Comparison of ENCODE assay signal across 8 mouse cellular contexts in the genomic region with DNA sequence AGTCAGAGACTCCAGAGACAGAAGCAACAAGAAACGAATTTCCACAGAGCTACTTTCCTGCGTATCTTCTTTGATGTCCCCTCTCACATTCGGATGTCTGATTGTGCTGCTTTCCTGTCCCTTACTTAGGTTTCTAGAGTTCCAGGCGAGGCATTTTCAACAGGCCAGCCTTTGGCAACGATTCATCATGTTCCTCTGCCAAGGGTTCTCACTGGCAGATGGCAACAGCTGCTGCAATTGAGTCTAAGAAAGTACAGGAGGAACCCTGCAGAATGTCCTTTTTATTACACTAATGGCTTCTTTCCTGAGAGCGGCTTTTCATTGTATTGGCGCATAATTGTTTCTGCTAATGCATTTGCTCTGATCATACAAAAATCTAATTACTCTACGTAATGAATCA.
DNase-seq lines count a peak whose midpoint lies in the region; ATAC-seq lines count a peak whose summit lies in the region.

No protein-coding gene starts in this region.

- H3K36me3 ChIP-seq in kidney, embryonic 15.5 days, result no peaks in the 10 kb centered on the region

- intact Hi-C loops in heart, postnatal 14 days (cut with DNase I), result no loop called here

- no peaks in the 10 kb centered on the region for H3K9me3 ChIP-seq in kidney, embryonic 15.5 days (replicated peaks)

- H3K27ac ChIP-seq in kidney, embryonic 15.5 days, result no peak overlapping the region

- H3K4me2 ChIP-seq in kidney, embryonic 15.5 days, result no peak overlapping the region

- 0 out of 2 replicates have a peak, but pooled peaks cover 5% of the 10 kb centered on the region for H3K4me1 ChIP-seq in kidney, embryonic 15.5 days

- H3K9ac ChIP-seq in kidney, embryonic 15.5 days, result no peak overlapping the region

- no peak for ATAC-seq in kidney, embryonic 15.5 days (replicated peaks; ENCODE audit: low FRiP score)

- 55% methylated on average over 8 of the region's 8 CpGs for WGBS in kidney, embryonic 15.5 days

- no peak overlapping the region for H3K4me3 ChIP-seq in kidney, embryonic 15.5 days (replicated peaks)

- no peaks in the 10 kb centered on the region for H3K27me3 ChIP-seq in kidney, embryonic 15.5 days

- peak; percentile 17 for DNase-seq in kidney, adult 11 months
- peak; percentile 24 for DNase-seq in NIH3T3 (ENCODE audit: low read depth)
- DNase-seq in cerebellum, postnatal 36 days, result peak; percentile 10 to 16
- peak; percentile 61 to 80 for DNase-seq in heart, postnatal 14 days
- DNase-seq in left cerebral cortex, adult 8-10 months (ENCODE audit: low spot score in 2 of 2), result peak; percentile 26 to 46
- peak; percentile 75 for DNase-seq in right cerebral cortex, postnatal 10 days (ENCODE audit: low spot score in 2 of 2)
- DNase-seq in thymus, postnatal 10 days (ENCODE audit: low spot score in 2 of 2), result no peak

Comparison
In these comparisons a context has a peak if more than half of its experiments do, and no peak if none do; other contexts are left out.
1. DNase-seq: peak in kidney, adult 11 months (single experiment), NIH3T3 (single experiment), cerebellum, postnatal 36 days (2 of 2), heart, postnatal 14 days (2 of 2), left cerebral cortex, adult 8-10 months (2 of 2) and right cerebral cortex, postnatal 10 days (2 of 2); none in thymus, postnatal 10 days (0 of 2).